Mouse (Mus musculus) stomach, embryonic 15.5 days (tissue): ENCODE results near the gene Dsn1. TPM values are rescaled to one million over a fixed set of nuclear protein-coding genes. Genes with fewer than 3 reads are reported as not detected.
A peak's percentile ranks its signal among the peaks of the same experiment; 100 is the strongest.

Source experiments
- ATAC-seq: fragments of 200-750 bp; cut with Nextera tagmentation; 2 replicates; pipeline ENCODE4 v1.8.0; 2017; ENCODE audit warnings: low read depth, moderate number of reproducible peaks, moderate TSS enrichment; ENCODE audit not compliant: insufficient read depth, low FRiP score
- H3K27ac ChIP-seq: fragments of 300-500 bp; sonication (generic); 2 replicates; pipeline ENCODE4 v1.5.1; 2015; ENCODE audit warnings: mild to moderate bottlenecking, inconsistent platforms
- H3K27me3 ChIP-seq: fragments of 300-500 bp; sonication (generic); replicated peaks from 2 replicates; pipeline ENCODE4 v1.6.1; 2015; ENCODE audit warnings: inconsistent platforms
- H3K36me3 ChIP-seq: fragments of 300-500 bp; sonication (generic); 2 replicates; pipeline ENCODE4 v1.6.1; 2015; ENCODE audit warnings: inconsistent platforms
- H3K4me1 ChIP-seq: fragments of 300-500 bp; sonication (generic); 2 replicates; pipeline ENCODE4 v1.6.1; 2015; ENCODE audit warnings: inconsistent platforms
- H3K4me2 ChIP-seq: fragments of 300-500 bp; sonication (generic); 2 replicates; pipeline ENCODE4 v1.6.1; 2015; ENCODE audit warnings: mild to moderate bottlenecking, inconsistent platforms
- H3K4me3 ChIP-seq: fragments of 300-500 bp; sonication (generic); replicated peaks from 2 replicates; pipeline ENCODE4 v1.5.1; 2015; ENCODE audit warnings: inconsistent platforms
- H3K9ac ChIP-seq: fragments of 300-500 bp; sonication (generic); 2 replicates; pipeline ENCODE4 v1.6.1; 2015; ENCODE audit warnings: inconsistent platforms
- H3K9me3 ChIP-seq: fragments of 300-500 bp; sonication (generic); 2 replicates; pipeline ENCODE4 v1.6.1; 2016; ENCODE audit warnings: inconsistent platforms
- WGBS: fragments of 180-500 bp; shearing (Covaris S2); methylation state at CpG from one replicate; pipeline ENCODE4 v1.1.7; 2015; 5-methylcytosine and 5-hydroxymethylcytosine counted together
- polyA plus RNA-seq: library from polyadenylated mRNA; unstranded; fragments of >200 nt; fragmentation: Nextera tagmentation; extraction: Ambion mirVana; gene quantifications from 2 replicates; pipeline ENCODE4 v1.2.1, GENCODE M21; 2015

The Dsn1 gene
- 27.3 and 29.6 TPM in 2 replicates for polyA plus RNA-seq

DNA sequence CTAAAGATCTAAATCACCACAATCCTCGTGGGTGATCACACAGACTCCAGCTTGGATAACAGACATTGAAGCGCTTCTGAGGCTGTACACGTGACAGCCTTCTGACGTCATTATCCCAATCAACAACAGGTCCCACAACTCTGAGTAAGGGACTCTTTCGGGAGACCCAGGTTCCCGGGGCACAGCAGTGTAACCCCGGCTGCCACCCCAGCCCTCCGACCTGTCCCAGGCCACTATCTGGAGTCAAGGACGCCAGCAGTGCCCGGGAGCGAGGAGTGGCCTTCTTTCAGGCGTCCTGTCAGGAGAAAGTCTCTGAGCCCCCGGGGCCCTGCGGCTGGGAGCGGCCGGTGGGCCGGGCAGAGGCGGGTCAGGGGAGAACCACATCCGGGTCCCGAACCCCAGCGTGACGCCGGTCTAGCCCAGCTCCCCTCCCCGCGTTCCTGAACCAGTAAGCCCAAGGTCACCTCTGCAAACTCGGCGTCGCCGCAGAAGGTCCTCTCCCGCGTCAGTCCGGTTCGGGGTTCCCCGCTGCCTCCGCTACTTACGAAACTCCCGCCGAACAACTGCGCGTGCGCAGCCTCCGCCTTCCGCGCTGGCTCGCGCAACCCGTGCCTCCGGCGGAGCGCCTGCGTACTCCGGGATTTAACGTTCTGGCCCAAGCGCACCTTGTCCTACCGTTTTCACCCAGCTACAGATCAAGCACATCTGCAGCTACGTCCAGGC, at the start of gene Dsn1:
TSS of gene Dsn1 (minus strand) at position 644 of the 723 bp plus-strand sequence.
- Histone ChIP-seq H3K9ac (peak within 1 kb of the TSS; percentile 51), H3K36me3 (peaks cover 11% of the 10 kb centered on the region; the same call in 1 of the 2 replicates), H3K4me2 (peak within 1 kb of the TSS; percentile 83), H3K27ac (peak within 1 kb of the TSS; percentile 68), H3K9me3 (no peaks in the 10 kb centered on the region), H3K4me1 (peaks cover 21% of the 10 kb centered on the region), H3K4me3 (peak within 1 kb of the TSS; percentile 62), H3K27me3 (no peaks in the 10 kb centered on the region)
- WGBS = under 1% methylated on average over 56 of the region's 56 CpGs
- peak; percentile 86 for ATAC-seq

DNA sequence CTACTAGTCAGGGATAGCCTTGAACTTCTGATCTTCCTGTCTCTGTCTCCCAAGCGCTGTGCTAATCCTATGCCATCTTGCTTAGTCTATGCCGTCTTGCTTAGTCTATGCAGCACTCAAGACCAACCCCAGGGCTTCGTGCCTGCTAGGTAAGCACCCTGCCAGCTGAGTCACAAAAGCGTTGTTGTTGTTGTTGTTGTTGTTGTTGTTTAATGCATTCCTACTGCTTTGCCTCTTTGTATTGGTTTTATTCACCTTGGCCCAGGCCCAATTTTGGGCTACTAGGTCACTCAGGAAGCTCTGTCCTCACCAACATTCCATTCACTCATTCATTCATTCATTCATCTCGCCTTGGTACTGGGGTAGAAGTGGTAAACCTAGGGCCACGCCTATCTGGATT, 48.8 kb upstream of the Dsn1 start:
- no peak for ATAC-seq
- 89% methylated on average over 6 of the region's 6 CpGs for whole genome bisulfite sequencing
- H3K27me3 ChIP-seq = no peaks in the 10 kb centered on the region
- no peak overlapping the region for H3K9ac ChIP-seq
- H3K4me1 ChIP-seq = peaks cover 17% of the 10 kb centered on the region
- H3K36me3 ChIP-seq = peaks cover 26% of the 10 kb centered on the region
- no peak overlapping the region for H3K4me2 ChIP-seq
- no peaks in the 10 kb centered on the region for H3K9me3 ChIP-seq
- H3K4me3 ChIP-seq = no peak overlapping the region
- H3K27ac ChIP-seq = no peak overlapping the region

GRCm38 (mm10) chr2:157054816-157055215, 47.9 kb upstream of the Dsn1 start:
- ATAC-seq = no peak
- Histone ChIP-seq H3K9me3 (no peaks in the 10 kb centered on the region), H3K4me3 (no peak overlapping the region), H3K36me3 (peaks cover 26% of the 10 kb centered on the region), H3K4me1 (peaks cover 17% of the 10 kb centered on the region), H3K27ac (no peak overlapping the region), H3K9ac (no peak overlapping the region), H3K27me3 (no peaks in the 10 kb centered on the region), H3K4me2 (no peak overlapping the region)
- 81% methylated on average over 5 of the region's 5 CpGs for WGBS

- no peak overlapping the region for H3K9ac ChIP-seq
- H3K4me1 ChIP-seq = peaks cover 12% of the 10 kb centered on the region
- H3K9me3 ChIP-seq = no peaks in the 10 kb centered on the region
- 84% methylated on average over 8 of the region's 8 CpGs for WGBS
- no peak overlapping the region for H3K4me3 ChIP-seq
- no peak overlapping the region for H3K27ac ChIP-seq
- H3K4me2 ChIP-seq = no peak overlapping the region
- H3K27me3 ChIP-seq = no peaks in the 10 kb centered on the region
- H3K36me3 ChIP-seq = peaks cover 24% of the 10 kb centered on the region
- ATAC-seq = no peak
Observed at GRCm38 (mm10) chr2:157054297-157054696, 47.3 kb upstream of the Dsn1 start.

GRCm38 (mm10) chr2:157053787-157054186, 46.8 kb upstream of the Dsn1 start:
- Histone ChIP-seq H3K9me3 (no peaks in the 10 kb centered on the region), H3K27ac (no peak overlapping the region), H3K27me3 (no peaks in the 10 kb centered on the region), H3K36me3 (peaks cover 22% of the 10 kb centered on the region), H3K4me2 (no peak overlapping the region), H3K4me3 (no peak overlapping the region), H3K4me1 (peaks cover 7% of the 10 kb centered on the region), H3K9ac (no peak overlapping the region)
- 69% methylated on average over 4 of the region's 4 CpGs for WGBS
- no peak for ATAC-seq

- Histone ChIP-seq H3K4me1 (peaks cover under 1% of the 10 kb centered on the region; the same call in 1 of the 2 replicates), H3K36me3 (peaks cover 22% of the 10 kb centered on the region)
- no peak for ATAC-seq
Observed at GRCm38 (mm10) chr2:157053124-157053523, 46.2 kb upstream of the Dsn1 start.

DNA sequence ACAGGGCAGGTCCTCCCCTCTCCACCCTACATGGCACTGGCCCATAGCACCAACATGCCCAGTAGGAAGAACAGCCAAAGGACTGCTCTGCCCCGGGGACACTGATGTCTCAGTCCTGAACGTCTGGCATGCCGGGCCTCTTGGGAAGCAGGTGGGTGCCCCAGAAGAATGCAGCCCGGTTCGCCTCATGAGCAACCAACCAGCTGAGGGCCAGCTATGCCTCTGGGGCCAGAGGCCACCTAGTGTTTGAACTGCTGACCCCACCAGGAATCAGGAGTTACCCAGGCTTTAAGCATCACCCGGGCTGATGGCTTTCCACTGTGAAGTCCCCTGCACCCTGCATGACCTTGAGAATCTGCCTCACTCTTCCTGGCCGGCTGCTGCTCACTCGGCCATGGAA, 45.5 kb upstream of the Dsn1 start:
- Histone ChIP-seq H3K27me3 (no peaks in the 10 kb centered on the region), H3K27ac (no peak overlapping the region), H3K36me3 (peaks cover 22% of the 10 kb centered on the region), H3K4me3 (no peak overlapping the region), H3K4me1 (no peaks in the 10 kb centered on the region), H3K9ac (no peak overlapping the region), H3K9me3 (no peaks in the 10 kb centered on the region), H3K4me2 (no peak overlapping the region)
- WGBS = 80% methylated on average over 8 of the region's 8 CpGs
- no peak for ATAC-seq

More at GRCm38 (mm10) chr2:157053124-157053523, 46.2 kb upstream of the Dsn1 start:
- H3K4me2 ChIP-seq = no peak overlapping the region
- H3K9ac ChIP-seq = no peak overlapping the region
- H3K9me3 ChIP-seq = no peaks in the 10 kb centered on the region
- no peak overlapping the region for H3K27ac ChIP-seq
- H3K4me3 ChIP-seq = no peak overlapping the region
- WGBS = 98% methylated on average over 5 of the region's 5 CpGs
- H3K27me3 ChIP-seq = no peaks in the 10 kb centered on the region

GRCm38 (mm10) chr2:157049831-157050243, 42.9 kb upstream of the Dsn1 start:
- no peak overlapping the region for H3K27ac ChIP-seq
- no peak overlapping the region for H3K4me2 ChIP-seq
- WGBS = 74% methylated on average over 8 of the region's 8 CpGs

DNA sequence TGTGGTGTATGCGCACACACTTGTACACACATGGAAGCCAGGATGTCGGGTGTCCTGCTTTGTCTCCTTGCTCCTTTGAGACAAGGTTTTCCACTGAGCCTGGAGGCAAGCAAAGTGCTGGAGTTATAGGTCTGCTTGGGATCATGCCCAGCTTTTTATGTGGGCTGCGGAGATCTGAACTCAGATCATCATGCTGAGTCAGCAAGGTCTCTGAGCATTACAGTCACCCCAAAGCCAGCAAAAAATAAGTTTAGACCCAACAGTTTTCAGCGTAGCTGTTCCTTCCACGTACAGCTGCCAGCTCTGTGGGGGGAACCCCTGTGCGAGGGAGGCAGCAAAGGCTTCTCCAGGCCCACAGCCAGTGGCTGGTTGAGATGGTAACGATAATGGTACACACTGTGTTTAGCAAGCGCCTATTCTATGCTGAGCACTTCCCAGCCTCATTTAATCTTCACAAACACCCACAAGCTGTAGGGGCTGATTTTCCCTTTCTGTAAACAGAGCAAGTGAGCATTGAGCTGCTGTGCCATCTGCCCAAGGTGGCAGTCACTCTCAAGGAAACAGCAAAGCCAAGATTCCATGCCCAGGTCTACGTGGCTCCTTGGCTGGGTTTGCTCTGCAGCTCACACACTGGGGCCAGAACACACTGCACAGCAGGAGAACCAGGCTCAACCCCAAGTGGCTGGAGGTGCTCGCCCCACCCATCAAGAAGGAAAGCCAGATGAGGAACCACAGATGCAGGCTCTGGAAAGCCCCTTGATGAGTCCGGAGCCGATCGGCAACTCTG, 41.6 kb upstream of the Dsn1 start:
- H3K27me3 ChIP-seq = no peaks in the 10 kb centered on the region
- H3K4me2 ChIP-seq = no peak overlapping the region
- H3K36me3 ChIP-seq = peaks cover 32% of the 10 kb centered on the region
- 85% methylated on average over 13 of the region's 13 CpGs for WGBS
- no peak for ATAC-seq
- no peak overlapping the region for H3K9ac ChIP-seq
- H3K27ac ChIP-seq = no peak overlapping the region
- no peaks in the 10 kb centered on the region for H3K4me1 ChIP-seq
- H3K4me3 ChIP-seq = no peak overlapping the region
- H3K9me3 ChIP-seq = no peaks in the 10 kb centered on the region

More at GRCm38 (mm10) chr2:157049831-157050243, 42.9 kb upstream of the Dsn1 start:
- H3K4me1 ChIP-seq = no peaks in the 10 kb centered on the region
- H3K4me3 ChIP-seq = no peak overlapping the region
- H3K36me3 ChIP-seq = peaks cover 36% of the 10 kb centered on the region
- no peaks in the 10 kb centered on the region for H3K9me3 ChIP-seq
- ATAC-seq = no peak
- no peaks in the 10 kb centered on the region for H3K27me3 ChIP-seq
- H3K9ac ChIP-seq = no peak overlapping the region

- H3K4me3 ChIP-seq = no peak overlapping the region
- no peak for ATAC-seq
- H3K4me1 ChIP-seq = no peaks in the 10 kb centered on the region
- 89% methylated on average over 5 of the region's 5 CpGs for WGBS
- H3K36me3 ChIP-seq = peaks cover 18% of the 10 kb centered on the region
- H3K4me2 ChIP-seq = no peak overlapping the region
- no peaks in the 10 kb centered on the region for H3K27me3 ChIP-seq
- no peak overlapping the region for H3K27ac ChIP-seq
- no peaks in the 10 kb centered on the region for H3K9me3 ChIP-seq
- H3K9ac ChIP-seq = no peak overlapping the region
Observed at GRCm38 (mm10) chr2:157046956-157047355, 40.0 kb upstream of the Dsn1 start.

GRCm38 (mm10) chr2:157045932-157046331, 39.0 kb upstream of the Dsn1 start:
- no peak for ATAC-seq
- Histone ChIP-seq H3K36me3 (peaks cover 25% of the 10 kb centered on the region), H3K9ac (no peak overlapping the region), H3K4me3 (no peak overlapping the region), H3K27ac (no peak overlapping the region), H3K9me3 (no peaks in the 10 kb centered on the region), H3K4me1 (no peaks in the 10 kb centered on the region), H3K4me2 (no peak overlapping the region), H3K27me3 (no peaks in the 10 kb centered on the region)
- WGBS = 94% methylated on average over 2 of the region's 2 CpGs

DNA sequence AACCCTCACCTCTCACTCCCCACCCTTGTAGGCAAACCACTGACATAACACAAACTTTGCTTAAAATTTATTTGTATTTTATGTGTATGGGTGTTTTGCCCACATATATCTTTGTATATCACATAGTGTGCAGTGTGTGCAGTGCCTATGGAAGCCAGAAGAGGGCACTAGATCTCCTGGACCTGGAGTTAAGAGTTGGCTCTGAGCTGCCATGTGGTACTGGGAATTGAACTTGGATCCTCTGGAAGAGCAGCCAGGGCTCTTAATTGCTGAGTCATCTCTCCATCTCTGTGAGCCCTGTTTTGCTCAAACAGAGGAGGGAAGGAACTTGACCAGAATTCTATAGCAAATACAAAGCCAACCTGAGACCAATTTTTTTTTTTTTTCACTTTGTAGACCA, 37.0 kb upstream of the Dsn1 start:
- Histone ChIP-seq H3K9ac (no peak overlapping the region), H3K27ac (no peak overlapping the region), H3K9me3 (no peaks in the 10 kb centered on the region), H3K4me3 (no peak overlapping the region), H3K4me2 (no peak overlapping the region), H3K36me3 (peaks cover 42% of the 10 kb centered on the region), H3K27me3 (no peaks in the 10 kb centered on the region), H3K4me1 (no peaks in the 10 kb centered on the region)
- ATAC-seq = no peak
